Mouse (Mus musculus) lung, embryonic 14.5 days (tissue): Measurements from ENCODE around the gene Catsperg2. TPM values are rescaled to one million over a fixed set of nuclear protein-coding genes. Genes with fewer than 3 reads are reported as not detected.
A peak's percentile ranks its signal among the peaks of the same experiment; 100 is the strongest.
"Not testable (repeated sequence)": the region's sequence is repeated elsewhere in the genome, so short reads cannot be mapped to it uniquely, and the experiment has no call there.

Source experiments
- ATAC-seq: fragments of 200-750 bp; cut with Nextera tagmentation; 2 replicates; pipeline ENCODE4 v1.8.0; 2017; ENCODE audit warnings: mild to moderate bottlenecking, moderate TSS enrichment, moderate library complexity; ENCODE audit not compliant: insufficient read depth
- DNase-seq: peaks from one replicate; pipeline ENCODE4 v3.0.0-alpha.2; 2015
- H3K27ac ChIP-seq: fragments of 300-500 bp; sonication (generic); 2 replicates; pipeline ENCODE4 v1.5.1; 2014; ENCODE audit warnings: low read depth, mild to moderate bottlenecking, moderate library complexity
- H3K27me3 ChIP-seq: fragments of 300-500 bp; sonication (generic); 2 replicates; pipeline ENCODE4 v1.6.1; 2014; ENCODE audit warnings: low read length, control low read depth; ENCODE audit not compliant: insufficient read depth
- H3K36me3 ChIP-seq: fragments of 300-500 bp; sonication (generic); 2 replicates; pipeline ENCODE4 v1.6.1; 2014; ENCODE audit warnings: control low read depth; ENCODE audit not compliant: insufficient read depth
- H3K4me1 ChIP-seq: fragments of 300-500 bp; sonication (generic); 2 replicates; pipeline ENCODE4 v1.6.1; 2014; ENCODE audit warnings: antibody characterized with exemption, control low read depth; ENCODE audit not compliant: insufficient read depth
- H3K4me2 ChIP-seq: fragments of 300-500 bp; sonication (generic); 2 replicates; pipeline ENCODE4 v1.6.1; 2014; ENCODE audit warnings: mild to moderate bottlenecking
- H3K4me3 ChIP-seq: fragments of 300-500 bp; sonication (generic); 2 replicates; pipeline ENCODE4 v1.5.1; 2014; ENCODE audit warnings: low read depth, low read length
- H3K9ac ChIP-seq: fragments of 300-500 bp; sonication (generic); 2 replicates; pipeline ENCODE4 v1.6.1; 2014
- H3K9me3 ChIP-seq: fragments of 300-500 bp; sonication (generic); 2 replicates; pipeline ENCODE4 v1.6.1; 2016; ENCODE audit warnings: low read depth, low read length, control low read depth
- CTCF ChIP-seq: IDR thresholded peaks from 2 replicates; pipeline ENCODE4 v1.5.1; 2016; ENCODE audit warnings: antibody characterized with exemption, low read depth
- WGBS: fragments of 180-500 bp; shearing (Covaris S2); extraction: QIAGEN DNeasy Blood & Tissue Kit; methylation state at CpG from one replicate; pipeline ENCODE4 v1.1.7; 2014; 5-methylcytosine and 5-hydroxymethylcytosine counted together
- polyA plus RNA-seq: library from polyadenylated mRNA; unstranded; fragments of >200 nt; fragmentation: Nextera tagmentation; extraction: Ambion mirVana; gene quantifications from 2 replicates; pipeline ENCODE4 v1.2.1, GENCODE M21; 2014

The Catsperg2 gene
- 0.14 and 0.30 TPM in 2 replicates for polyA plus RNA-seq

DNA sequence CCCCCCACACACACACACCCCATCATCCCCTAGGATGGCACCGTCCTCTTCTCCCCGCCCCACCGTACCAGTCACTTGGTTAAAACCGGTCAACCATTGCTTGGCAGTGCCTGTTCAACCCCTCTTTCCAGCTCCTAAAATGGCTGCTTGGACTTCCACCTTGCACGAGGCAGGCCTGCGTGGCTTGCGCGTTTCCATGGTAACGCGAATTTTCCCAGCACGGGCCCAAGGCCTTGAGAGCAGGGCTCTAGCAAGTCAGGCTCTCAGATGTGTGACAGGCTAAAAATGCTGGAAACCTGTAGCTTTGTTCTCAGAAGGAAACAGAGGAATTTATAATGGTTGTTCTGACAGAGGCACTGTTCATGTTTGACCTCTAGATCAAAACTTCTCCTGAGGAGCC, at the start of gene Catsperg2:
TSS of gene Catsperg2 (minus strand) at position 173 of the 400 bp plus-strand sequence.
- not testable (repeated sequence) for ATAC-seq, H3K36me3 ChIP-seq, H3K4me1 ChIP-seq, H3K27me3 ChIP-seq, H3K27ac ChIP-seq, H3K9ac ChIP-seq, H3K4me2 ChIP-seq, H3K4me3 ChIP-seq, H3K9me3 ChIP-seq
- WGBS: 60% methylated on average over 11 of the region's 11 CpGs
- peak; percentile 9 for DNase-seq

DNA sequence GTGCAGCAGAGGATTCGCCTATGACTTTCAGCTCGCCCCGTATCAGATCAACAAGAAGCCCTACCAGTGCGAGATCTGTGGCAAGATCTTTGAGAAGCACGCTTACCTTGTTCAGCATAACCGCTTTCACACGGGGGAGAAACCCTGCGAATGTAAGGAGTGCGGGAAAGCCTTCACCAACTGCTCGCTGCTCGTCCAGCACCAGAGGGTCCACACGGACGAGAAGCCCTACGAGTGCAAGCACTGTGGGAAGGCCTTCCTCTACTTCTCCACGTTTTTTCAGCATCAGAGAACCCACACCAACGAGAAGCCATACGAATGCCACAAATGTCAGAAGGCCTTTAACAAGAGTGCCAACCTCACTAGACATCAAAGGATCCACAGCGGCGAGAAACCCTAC, 49.7 kb upstream of the Catsperg2 start:
- no peak overlapping the region for H3K4me3 ChIP-seq
- peaks cover 72% of the 10 kb centered on the region for H3K36me3 ChIP-seq
- no peaks in the 10 kb centered on the region for H3K4me1 ChIP-seq
- WGBS: 96% methylated on average over 19 of the region's 19 CpGs
- DNase-seq (no peak), ATAC-seq (no peak)
- H3K9ac ChIP-seq: no peak overlapping the region
- H3K4me2 ChIP-seq: no peak overlapping the region
- H3K27me3 ChIP-seq: no peaks in the 10 kb centered on the region
- TF ChIP-seq CTCF: no peak
- no peak overlapping the region for H3K27ac ChIP-seq
- H3K9me3 ChIP-seq: no peaks in the 10 kb centered on the region

DNA sequence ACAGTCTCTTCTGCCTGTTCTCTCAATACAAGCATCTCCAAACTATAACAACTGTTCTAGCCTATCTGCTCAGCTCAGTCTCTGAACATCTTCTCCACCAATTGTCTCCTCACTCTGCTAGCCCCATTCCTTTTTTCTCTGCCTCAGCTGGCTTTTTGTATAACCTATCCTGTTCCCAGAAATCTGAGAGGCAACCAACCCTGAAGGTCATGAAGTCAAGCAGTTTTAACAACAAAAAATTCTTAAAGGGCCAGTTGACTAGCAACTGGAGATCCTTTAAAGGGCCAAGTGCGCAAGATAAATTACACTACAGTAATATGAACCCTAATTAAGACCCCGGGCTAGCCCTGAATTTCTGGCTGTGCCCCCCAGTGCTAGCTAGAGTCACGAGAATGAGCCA, 47.5 kb upstream of the Catsperg2 start:
- H3K4me3 ChIP-seq: no peak overlapping the region
- ATAC-seq (no peak), DNase-seq (no peak)
- H3K36me3 ChIP-seq: peaks cover 79% of the 10 kb centered on the region
- no peak for TF ChIP-seq CTCF
- no peaks in the 10 kb centered on the region for H3K9me3 ChIP-seq
- H3K4me2 ChIP-seq: no peak overlapping the region
- H3K27me3 ChIP-seq: no peaks in the 10 kb centered on the region
- peaks cover 3% of the 10 kb centered on the region; the same call in 1 of the 2 replicates for H3K4me1 ChIP-seq
- WGBS: 90% methylated on average over 3 of the region's 3 CpGs
- H3K27ac ChIP-seq: no peak overlapping the region
- H3K9ac ChIP-seq: no peak overlapping the region

DNA sequence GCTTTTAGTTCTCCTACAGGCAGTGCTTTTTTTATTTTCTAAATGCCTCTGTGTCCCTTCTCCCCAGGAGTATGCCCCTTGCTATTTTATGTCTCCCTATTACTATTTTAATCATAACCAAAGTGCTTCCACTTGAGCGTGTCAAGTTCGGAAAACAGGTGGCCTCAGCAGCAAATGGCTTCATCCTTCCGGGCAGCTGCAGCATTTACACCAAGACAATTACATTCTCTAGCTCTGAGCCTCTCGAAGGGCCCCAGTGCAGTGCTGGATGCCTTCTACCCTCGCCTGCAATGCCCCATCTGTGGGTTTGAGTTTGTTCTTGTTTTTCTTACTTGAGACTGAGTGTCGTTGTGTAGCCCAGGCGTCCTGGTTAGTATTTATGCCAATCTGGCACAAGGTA, 46.7 kb upstream of the Catsperg2 start:
- Histone ChIP-seq H3K4me3 (no peak overlapping the region), H3K9ac (no peak overlapping the region), H3K9me3 (no peaks in the 10 kb centered on the region), H3K27me3 (no peaks in the 10 kb centered on the region), H3K36me3 (peaks cover 73% of the 10 kb centered on the region), H3K4me1 (peaks cover 5% of the 10 kb centered on the region; the same call in 1 of the 2 replicates), H3K27ac (no peak overlapping the region), H3K4me2 (no peak overlapping the region)
- no peak for TF ChIP-seq CTCF
- no peak for DNase-seq
- WGBS: 90% methylated on average over 7 of the region's 7 CpGs
- no peak for ATAC-seq

DNA sequence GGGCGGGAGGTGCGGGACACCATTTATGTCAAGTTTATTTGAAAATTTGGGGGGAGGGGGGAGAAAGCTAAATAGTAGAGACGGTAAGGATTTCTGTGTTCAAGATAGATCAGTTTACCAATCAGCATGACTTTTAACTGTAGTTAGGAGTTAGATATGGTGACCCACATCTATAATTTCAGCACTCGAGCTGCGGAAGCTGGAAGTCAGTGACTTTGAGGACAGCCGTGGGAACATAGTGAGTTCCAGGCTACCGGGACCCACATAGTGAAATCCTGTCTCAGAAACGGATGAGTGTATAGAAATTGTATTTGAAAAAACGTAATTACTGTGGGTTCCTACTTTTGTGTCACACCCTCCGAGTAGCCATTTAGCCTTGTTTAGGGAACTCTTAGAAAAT, 42.1 kb upstream of the Catsperg2 start:
- H3K4me3 ChIP-seq: peak overlapping the region; percentile 78
- peaks cover 5% of the 10 kb centered on the region; the same call in 1 of the 2 replicates for H3K4me1 ChIP-seq
- H3K27me3 ChIP-seq: no peaks in the 10 kb centered on the region
- H3K9ac ChIP-seq: peak overlapping the region; percentile 67
- 0 out of 2 replicates have a peak overlapping the region, but pooled peaks have one; percentile 89 for H3K27ac ChIP-seq
- H3K4me2 ChIP-seq: peak overlapping the region; percentile 80
- DNase-seq: peak; percentile 24
- WGBS: 4% methylated on average over 10 of the region's 10 CpGs
- TF ChIP-seq CTCF: no peak
- peaks cover 30% of the 10 kb centered on the region for H3K36me3 ChIP-seq
- no peak for ATAC-seq
- no peaks in the 10 kb centered on the region for H3K9me3 ChIP-seq

DNA sequence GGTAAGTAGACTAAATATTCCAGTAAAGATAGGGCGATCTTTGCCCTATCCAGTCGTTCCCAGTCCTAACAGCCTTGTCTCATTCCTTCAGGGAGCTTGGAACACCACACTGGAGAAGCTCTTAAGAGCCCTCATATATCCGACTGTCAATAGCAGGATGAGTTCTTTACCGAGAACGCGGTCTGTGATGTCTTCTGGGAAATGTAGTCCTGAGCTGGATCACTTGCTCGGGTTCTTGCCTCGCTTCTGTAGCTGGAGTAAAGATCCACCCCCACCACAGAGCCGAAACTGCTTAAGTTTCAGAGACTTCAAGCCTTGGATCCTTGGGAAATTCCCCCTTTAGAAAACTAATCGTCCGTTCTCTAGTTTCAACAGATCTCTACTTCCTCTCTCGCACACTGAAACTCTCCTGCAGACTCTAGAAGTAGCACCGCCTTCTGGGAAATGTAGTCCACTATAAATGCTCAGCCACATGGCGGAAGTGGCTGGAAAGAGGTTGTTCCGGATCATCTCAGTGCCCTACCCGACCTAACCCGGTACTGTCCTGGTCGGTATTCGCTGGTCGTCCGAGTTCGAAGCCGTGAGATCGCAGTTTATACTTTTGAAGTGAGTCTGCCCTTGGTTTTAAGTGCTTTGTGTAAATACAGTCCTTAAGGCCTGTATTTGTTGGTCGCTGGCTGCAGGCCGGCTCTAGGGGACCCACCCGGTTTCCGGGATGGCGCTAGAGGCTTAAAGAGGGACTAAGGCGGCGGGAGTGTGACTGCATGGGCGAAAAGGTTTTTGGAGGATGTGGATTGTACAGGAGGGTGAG, 41.5 kb upstream of the Catsperg2 start, which contains the start of gene Zfp84:
TSS of gene Zfp84 (plus strand) at position 463 of the 811 bp plus-strand sequence.
- H3K27me3 ChIP-seq: no peaks in the 10 kb centered on the region
- ATAC-seq: peak; percentile 97
- H3K4me3 ChIP-seq: peak within 1 kb of the TSS; percentile 78
- no peaks in the 10 kb centered on the region for H3K9me3 ChIP-seq
- peak within 1 kb of the TSS; percentile 89 for H3K27ac ChIP-seq
- peak within 1 kb of the TSS; percentile 80 for H3K4me2 ChIP-seq
- H3K36me3 ChIP-seq: peaks cover 23% of the 10 kb centered on the region
- peak; percentile 96 for DNase-seq
- under 1% methylated on average over 32 of the region's 32 CpGs for WGBS
- H3K4me1 ChIP-seq: peaks cover 5% of the 10 kb centered on the region; the same call in 1 of the 2 replicates
- TF ChIP-seq CTCF: no peak
- peak within 1 kb of the TSS; percentile 67 for H3K9ac ChIP-seq

DNA sequence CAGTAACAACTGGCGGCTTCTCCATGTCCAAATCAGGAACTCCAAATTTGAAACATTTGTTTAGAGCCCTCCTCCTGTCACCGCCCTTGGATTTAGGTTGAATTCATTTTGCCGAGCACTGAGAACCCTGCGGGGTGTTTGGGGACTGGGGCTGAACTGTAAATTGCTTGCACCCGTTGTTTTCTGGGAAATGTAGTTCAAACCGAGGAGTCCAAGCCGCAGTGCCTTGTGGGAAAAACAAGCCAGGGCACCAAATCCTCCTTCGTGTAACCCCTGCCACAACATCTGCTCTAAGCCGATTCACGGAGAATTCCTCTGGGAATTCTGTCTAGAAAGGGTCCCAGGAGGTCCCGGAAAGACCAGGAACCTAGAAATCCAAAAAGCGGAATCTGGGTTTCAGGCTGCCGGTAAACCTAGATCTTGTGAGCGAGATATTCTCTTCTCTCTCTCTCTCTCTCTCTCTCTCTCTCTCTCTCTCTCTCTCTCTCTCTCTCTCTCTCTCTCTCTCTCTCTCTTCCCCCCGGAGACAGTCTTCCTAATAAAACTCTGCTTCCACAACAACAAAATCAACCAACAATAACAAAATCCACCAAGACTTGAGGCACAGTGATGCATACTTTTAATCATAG, 40.3 kb upstream of the Catsperg2 start:
- Histone ChIP-seq H3K27ac (peak overlapping the region; percentile 42; the same call in 1 of the 2 replicates), H3K9me3 (no peaks in the 10 kb centered on the region), H3K4me3 (peak overlapping the region; percentile 78), H3K4me2 (peak overlapping the region; percentile 80), H3K36me3 (peaks cover 13% of the 10 kb centered on the region), H3K27me3 (no peaks in the 10 kb centered on the region), H3K4me1 (peaks cover 5% of the 10 kb centered on the region; the same call in 1 of the 2 replicates), H3K9ac (peak overlapping the region; percentile 56)
- no peak for TF ChIP-seq CTCF
- DNase-seq (peak; percentile 90), ATAC-seq (peak; percentile 66)
- 1% methylated on average over 15 of the region's 15 CpGs for WGBS
